Mouse (Mus musculus) heart, adult 9 months (tissue): ENCODE data around the gene Ric1.
A peak's percentile ranks its signal among the peaks of the same experiment; 100 is the strongest.
"Not testable (repeated sequence)": the region's sequence is repeated elsewhere in the genome, so short reads cannot be mapped to it uniquely, and the experiment has no call there.

Experiments
- DNase-seq, 2 experiments: peaks; one replicate each; pipeline ENCODE4 v3.0.0; 2022; ENCODE audit warnings: low spot score in 2 of 2

Ric1 gene

DNA sequence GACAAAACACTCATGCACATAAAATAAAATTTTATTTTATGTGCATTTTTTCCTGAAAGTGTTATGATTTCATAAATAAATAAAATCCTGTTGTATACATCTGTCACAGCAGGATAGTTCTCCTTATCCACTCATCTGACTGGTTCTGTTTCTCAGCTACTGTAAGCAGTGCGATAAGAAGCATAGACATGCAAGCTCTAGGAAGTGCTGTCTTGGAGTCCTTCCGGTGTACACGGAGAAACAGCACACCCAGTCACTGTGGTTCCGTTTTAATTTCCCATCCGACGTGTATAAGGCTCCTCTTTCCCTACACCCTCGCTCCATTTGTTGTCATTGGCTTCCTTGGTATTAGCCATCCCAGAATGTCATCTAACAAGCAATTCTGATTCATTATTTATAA is 24.2 kb upstream of the Ric1 start:
- DNase-seq, result no peak

DNA sequence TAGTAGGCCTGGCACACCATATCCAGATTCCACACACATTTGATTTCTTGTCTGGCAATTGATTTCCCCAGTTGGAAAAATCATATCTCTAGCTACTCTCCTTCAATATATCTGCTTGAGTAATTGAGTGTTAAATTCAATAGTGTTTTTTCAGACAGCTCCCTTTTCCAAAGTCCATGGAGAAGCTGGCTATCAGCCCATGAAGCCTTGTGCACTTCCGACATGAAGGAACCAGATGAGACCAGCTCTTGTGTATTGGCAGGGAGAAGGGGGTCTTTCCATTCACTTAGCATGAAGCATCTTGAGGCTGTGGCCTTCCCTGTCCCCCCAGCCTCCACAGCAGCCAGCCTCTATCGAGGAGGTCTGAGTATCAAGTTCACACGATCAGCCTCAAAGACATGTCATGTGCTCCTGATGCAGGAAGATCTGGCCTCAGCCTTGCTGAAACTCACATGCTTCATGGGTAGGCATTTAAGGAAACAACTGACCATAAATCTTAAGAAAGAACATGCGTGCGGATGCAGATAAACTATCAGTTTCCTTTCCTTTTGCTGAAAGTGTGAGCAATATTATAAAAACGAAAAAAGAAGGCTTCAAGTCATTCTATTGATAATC is 23.1 kb upstream of the Ric1 start:
- no peak for DNase-seq

DNA sequence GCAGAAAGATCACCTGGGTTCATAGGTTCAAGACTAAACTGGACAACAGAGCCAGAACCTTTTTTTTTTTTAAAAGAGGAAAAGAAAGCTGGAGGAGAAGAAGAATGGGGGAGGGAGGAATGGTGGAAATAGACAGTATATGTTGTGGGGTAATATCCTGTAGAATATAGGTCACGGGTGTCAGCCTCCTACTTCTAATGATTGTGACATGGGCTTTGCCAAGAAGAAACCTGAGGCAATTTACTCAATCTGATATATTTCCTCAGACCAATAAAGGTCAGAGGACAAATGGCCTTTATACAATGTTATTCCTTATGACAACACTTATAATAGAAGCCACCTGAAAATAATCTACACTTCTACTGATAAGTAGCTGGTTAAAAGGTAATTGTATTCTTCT is 21.7 kb upstream of the Ric1 start:
- no peak for DNase-seq

DNA sequence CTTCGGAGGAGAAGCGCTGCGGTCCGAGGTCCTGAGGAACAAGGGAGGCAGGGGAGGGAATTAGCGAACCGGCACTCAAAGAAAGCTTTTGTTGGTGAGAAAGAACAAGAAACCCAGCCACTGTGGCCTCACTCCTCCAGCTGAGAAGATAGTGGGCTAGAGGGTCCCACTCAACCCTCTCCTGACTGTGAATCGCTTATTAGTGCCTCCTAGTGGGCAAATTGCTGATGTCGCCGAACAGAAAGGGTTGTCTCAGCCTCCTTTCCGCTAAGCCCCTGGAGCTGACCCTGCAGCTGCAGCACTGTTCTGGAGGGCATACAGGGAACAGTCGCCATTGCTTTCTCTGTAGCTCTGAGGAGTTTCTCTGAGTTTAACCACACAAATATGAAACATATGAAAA is 21.0 kb upstream of the Ric1 start:
- DNase-seq, result peak in 1 of 2 experiments; percentile 38

DNA sequence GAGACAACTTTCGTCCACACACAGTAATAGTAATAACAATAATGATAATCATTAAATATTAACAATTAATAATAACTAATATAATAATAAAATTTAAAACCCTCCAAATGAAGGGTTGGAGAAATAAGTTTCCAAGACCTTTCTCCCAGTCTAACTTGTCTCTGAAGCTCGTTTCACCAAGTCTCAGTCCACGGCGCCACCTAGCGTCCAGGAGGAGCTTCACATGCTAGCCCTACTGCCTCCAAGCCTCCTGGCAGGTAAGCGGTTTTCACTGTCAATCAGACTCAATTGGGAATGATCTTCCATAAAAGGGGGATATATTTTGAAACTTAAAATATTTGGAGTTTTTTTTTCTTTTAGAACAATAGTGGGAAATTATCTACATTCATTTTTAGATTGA is 20.6 kb upstream of the Ric1 start:
- peak in 1 of 2 experiments; percentile 77 for DNase-seq

DNA sequence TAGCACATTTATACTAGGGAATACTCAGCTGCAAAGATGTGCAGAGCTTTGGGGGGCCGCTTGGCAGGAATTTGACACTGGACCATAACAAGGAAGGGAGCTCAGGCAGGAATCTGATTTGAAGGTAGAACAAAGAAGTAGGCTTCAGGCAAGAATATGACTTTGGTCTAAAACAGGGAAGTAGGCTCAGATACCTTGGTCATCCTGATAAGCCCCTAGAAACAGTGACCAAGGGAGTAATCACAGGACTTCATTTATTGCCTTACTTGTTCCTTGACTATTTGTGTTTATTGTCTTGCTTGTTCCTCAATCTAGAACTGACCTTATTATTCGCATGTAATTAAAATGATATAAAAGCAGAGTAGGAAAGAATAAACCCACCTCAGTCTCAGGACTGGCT is 18.0 kb upstream of the Ric1 start:
- DNase-seq, result no peak

DNA sequence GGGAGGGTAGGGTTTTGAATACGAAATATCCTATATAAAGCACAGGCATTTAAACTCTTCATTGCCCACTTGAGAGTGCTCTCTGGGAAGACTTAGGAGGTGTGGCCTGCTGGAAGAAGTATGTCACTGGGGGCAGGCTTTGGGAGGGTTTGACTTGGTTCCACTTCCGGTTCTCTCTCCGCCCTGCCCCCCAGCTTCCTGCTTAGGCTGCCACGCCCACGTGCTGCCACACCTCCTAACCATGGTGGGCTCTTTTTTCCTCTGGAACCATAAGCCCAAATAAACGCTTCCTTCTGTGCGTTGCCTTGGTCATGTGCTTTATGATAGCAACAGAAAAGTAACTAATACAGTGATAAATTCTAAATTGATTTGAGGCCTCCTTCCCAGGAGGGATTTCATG is 16.5 kb upstream of the Ric1 start:
- no peak for DNase-seq

DNA sequence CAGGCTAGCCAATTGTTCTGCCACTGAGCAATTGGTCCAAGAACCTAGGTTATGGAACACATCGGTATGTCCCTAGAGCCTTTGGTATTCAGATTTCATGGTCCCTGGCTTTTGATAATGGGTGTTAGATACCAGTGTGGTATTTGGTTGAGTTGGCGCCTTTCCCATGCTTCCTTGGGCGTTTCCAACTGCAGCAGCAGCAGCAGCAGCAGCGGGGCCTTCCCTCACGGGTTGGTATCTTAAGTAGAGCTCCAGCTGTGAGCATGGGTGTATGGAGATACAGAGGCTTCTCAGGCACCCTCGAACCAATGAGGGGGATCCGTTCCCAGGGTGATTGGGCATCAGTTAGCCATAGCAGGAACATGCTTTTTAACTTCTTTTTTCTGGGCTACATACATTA is 13.9 kb upstream of the Ric1 start:
- peak; percentile 45 to 74 for DNase-seq

DNA sequence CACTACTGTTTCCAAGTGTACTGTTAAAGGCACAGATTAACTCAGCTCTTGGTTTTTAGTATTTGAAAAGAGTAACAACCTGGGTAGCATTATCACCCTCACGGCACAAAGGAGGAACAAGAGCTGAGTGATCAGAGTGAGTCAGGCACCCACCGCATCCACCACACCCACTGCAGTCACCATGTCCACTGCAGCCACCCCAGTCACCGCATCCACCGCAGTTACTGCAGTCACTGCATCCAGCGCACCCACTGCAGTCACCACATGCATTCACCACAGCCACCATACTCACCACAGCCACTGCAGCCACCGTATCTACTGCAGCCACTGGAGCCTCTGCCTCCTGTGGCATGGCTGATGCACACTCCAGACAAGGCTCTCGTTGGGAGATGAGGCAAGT is 12.2 kb upstream of the Ric1 start:
- no peak for DNase-seq

DNA sequence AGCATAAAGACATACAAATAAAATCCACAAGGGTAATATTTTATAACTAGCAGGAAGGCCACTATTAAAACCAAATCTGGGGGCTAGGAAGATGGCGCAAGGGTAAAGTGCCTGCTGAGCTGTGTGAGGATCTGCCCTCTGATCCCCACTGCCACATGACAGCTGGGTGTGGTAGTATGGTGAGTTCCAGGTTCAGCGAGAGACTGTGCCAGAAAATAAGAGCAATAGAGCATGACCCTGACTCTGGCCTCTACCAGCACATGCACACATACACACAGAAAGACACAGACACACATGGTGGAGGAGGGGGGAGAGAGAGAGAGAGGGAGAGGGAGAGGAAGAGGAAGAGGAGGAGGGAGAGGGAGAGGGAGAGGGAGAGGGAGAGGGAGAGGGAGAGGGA is 10.3 kb upstream of the Ric1 start:
- DNase-seq, result no peak

DNA sequence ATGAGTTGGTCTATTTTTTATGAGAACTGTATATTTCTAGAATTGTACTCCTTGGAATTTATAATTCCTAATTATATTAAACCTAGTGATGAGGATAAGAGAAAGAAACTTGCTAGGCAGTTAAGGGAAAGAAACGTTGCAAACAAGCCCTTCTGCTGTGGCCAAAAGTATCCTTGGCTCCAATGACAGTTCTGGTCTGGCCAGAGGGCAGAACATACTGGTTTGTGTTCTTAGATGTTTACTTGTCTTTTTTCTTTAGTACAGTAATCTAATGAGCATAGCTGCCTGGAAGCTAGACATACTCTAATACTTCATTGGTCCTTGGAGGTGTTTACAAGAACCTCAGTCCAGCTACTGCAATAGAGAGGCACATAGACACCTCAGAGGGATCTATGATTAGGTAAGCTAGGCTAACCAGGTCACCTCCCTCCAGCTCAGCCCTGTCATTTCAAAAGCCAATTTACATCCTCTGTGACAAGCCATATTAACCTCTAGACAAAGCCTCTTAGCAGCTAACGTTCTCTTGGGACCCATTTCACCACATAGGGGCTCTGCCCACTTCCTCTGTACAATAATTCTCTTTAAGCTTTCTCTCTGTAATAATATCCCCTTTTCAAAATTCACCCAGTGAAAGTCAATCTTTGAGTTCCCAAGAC is 8.8 kb upstream of the Ric1 start:
- no peak for DNase-seq

DNA sequence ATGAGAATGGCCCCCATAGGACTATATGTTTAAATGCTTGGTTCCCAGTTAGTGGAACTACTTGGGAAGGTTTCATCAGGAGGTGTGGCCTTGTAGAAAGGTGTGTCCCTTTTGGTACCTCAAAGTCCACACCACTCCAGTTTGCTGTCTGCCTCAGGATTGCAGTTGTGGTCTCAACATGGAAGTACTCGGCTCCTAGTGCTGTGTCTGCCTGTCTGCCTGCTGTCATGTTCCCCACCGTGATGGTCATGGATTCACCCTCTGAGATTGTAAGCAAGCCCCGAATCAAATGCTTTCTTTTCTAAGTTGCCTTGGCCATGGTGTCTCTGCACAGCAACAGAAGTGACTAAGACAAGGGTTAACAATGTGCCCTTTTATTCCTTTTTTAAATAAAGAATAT is 8.0 kb upstream of the Ric1 start:
- no peak for DNase-seq

DNA sequence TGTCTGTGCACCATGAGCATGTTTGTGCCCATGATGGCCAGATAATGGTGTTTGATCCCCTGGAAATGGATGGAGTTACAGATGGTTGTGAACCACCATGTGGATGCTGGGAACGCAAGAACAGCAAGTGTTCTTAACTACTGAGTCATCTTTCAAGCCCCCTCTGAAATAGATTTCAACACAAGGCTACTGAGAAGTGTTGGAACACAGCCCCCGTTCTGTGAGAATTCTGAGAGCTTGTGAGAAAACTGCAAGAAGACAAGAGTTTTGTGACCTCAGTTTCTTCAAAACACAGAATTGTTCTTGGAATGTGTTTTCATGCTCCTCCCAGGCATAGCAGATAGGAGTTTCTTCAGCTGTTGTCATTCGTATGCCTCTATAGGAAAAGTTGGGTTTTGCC is 6.7 kb upstream of the Ric1 start:
- no peak for DNase-seq

DNA sequence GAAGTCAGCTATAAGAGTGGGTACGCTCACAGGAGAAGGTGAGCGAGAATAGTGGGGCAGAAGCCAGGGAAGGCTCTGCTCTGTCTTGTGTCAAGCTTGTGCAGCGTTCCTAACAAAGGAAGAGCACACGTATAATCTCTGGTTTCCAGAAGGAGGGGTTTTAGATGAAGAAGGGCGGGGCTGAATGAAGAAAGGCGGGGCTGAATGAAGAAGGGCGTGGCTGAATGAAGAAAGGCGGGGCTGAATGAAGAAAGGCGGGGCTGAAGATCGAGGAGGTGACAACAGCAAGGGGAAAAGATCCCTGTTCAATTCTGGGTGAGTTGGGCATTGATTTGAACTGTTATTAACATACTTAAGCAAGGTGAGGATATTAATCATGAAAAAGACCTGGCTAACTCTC is 6.1 kb upstream of the Ric1 start:
- DNase-seq, result no peak

DNA sequence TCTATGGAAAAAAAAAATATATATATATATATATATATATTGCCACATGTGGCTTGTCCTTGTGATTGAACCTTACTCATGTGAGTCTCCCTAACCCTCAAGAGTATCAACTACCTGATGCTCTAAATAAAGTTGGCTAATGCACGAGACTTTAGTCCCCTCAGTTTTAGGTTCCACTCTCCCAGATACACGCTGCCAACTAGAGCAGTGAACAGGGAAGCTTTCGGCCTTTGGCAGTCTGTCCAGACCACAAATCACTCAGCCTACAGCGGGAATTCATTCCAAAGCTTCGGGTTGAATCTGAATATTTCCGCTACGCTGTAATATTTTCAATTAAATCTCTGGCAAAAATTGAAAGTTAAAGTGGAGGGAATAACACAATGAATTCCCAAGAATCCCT is 3.7 kb upstream of the Ric1 start:
- DNase-seq, result no peak

DNA sequence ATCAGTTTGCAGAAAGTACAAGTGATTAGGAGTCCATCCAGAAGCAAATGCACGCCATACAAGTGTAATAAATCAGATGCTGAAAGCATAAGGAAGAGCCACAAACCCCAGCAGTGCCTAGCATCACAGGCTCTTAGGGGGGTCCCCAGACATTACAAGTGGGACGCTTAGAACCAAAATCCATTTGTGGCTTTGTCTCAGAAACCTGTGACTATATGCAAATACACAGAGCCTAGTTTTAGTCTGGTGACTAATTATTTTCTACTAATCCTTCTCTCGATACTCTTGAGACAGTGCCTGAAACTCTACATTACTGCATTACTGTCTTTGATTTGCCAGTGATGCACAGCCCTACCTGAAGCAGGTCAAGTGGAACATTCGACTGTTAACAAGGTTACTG is 3.2 kb upstream of the Ric1 start:
- DNase-seq, result no peak

DNA sequence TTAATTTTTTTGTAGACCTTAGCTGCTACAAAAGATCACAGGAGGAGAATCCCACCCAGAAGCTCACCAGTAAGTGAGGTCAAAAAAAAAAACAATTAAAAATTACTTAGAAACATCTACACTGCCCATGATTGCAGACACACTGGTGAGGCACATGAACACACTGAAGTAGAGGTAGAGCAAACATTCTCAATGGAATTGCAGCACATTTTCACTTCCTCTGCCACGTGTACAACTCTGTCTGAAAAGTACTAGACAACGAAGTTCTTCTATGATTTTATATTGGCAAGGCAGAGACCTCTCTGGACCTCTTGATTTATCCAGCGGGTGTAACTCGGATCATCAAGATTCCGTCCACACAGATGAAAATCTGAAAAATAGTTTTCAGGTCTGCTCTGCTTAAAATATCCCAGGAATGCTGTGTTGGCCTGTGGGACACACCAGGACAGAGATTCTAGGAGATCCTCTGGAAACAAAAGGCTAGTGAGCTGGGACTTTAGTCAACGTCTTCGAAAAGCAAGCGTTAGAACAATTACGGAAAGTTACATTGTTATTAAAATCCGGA is 1.0 kb upstream of the Ric1 start:
- DNase-seq, result no peak

DNA sequence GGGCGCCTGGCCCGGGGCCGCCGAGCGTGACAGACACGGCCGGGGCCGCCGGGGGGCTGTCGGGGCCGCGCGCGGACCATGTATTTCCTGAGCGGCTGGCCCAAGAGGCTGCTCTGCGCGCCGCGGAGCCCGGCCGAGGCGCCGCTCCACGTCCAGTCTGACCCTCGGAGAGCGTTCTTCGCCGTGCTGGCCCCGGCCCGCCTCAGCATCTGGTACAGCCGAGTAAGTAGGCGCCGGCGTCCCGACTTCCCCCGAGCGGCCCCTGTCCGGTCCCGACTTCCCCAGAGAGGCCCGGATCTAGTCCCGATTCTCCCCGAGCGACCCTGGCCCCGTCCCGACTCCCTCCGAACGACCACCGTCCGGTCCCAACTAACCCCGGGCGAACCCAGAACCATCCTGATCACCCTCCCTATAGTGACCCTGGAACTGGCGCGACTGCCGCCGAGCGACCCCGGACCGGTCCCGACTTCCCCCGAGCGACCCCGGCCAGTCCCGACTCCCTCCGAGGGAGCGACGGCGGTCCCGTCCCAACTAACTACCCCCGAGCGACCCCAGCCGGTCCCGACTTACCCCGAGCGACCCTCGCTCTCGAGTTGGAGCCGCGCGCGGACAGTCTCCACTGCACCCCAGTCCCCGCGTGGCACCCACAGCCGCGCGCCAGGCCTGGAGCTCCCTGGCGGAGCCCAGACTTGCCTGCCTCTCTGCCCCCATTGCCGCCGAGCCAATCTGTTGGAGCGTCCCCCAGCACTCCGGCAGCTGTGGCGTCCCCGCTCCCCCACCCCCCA is 555 bp downstream of the Ric1 start:
- peak in 1 of 2 experiments; percentile 58 for DNase-seq

DNA sequence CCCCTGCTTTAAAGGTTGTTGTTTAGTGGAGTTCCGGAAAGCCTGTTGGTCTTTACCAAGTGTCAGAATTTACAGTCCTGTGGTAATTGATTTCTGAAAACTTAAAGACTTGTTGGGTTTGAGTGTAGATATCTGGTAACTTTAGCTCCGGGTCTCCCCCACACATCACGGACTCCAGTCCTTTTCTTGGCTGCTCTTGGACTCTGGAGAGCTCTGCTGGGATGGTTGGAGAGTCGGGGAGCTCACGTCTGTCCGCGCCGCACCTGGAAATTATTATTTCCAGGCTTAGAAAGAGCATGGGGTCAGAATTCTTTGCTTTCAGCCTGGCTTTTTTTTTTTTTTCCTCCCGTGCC is 1.1 kb downstream of the Ric1 start:
- DNase-seq, result no peak

DNA sequence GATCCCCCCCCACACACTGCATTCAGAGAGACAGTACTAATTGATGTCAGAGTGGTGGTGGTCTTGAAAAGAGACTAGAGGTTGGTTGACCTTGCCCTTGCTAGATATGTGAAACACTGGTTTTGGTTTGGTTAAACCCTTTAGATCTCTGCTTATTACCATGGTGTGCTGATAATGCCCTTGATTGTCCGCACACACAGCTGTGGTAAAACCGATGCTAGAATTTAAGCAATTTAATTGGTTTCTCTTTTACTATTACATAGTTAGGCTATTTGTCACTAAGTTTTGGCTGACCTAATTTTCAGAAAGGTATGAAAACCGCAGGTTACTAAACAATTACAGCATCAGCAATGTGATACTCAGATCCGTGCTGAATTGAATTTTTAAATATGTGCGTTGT is 1.6 kb downstream of the Ric1 start:
- DNase-seq, result no peak

DNA sequence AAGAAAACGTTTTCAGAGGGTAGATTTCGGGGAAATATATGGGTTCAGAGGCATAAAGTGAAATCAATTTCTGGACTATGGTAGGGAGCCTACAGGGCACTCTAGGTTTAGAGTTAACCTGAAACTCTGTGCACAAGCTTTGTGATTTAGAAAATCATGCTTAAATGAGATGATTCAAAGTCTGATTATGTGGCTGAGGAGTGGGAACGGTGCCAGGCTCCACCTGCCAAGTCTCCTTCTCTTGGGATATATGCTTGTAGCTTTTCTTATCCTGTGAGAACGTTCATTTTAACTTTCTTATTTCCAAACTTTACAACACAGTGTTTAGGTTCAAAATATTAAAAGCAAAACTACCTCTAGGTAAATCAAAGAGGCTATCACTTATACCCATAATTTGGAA is 2.5 kb downstream of the Ric1 start:
- DNase-seq, result no peak

DNA sequence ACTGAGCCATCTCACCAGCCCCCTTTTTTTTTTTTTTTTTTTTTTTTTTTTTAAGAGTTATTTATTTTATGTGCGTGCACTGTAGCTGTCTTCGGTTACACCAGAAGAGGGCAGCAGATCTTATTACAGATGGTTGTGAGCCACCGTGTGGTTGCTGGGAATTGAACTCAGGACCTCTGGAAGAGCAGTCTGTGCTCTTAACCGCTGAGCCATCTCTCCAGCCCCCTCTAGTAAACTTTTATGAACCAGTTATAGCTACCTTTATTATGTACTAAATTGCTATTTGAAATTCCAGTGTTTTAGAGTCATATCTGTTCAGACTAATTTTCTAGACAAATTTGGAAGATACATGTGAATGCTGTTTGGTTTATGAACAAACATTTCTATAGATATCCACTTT is 3.5 kb downstream of the Ric1 start:
- DNase-seq, result not testable (repeated sequence)

DNA sequence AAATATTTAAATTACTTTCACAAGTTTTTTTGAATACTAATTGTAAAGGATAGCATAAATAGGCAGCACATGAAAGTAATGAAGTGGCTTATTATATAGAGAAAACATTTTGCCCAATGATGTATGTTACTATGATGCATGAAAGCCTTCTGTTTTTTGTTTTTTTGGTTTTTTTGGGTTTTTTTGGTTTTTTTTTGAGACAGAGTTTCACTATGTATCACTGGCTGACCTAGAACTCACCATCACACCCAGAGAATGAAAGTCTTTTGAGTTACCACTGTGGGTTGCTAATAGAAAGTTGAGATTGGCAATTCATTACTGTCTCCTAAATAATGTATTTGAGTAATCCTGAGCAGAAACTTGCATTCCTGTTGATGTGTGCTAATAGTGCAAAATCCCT is 4.8 kb downstream of the Ric1 start:
- no peak for DNase-seq
